Mouse (Mus musculus) C2C12 (cell line): ENCODE data around the gene Pla1a.

Source experiments
- CTCF ChIP-seq: IDR thresholded peaks from one replicate; pipeline ENCODE4 v1.5.1; 2011; ENCODE audit not compliant: control insufficient read depth, insufficient read depth, insufficient read length
- MAX ChIP-seq: IDR thresholded peaks from one replicate; pipeline ENCODE4 v1.6.1; 2011; ENCODE audit warnings: mild to moderate bottlenecking, control low read depth
- MYOD1 ChIP-seq: IDR thresholded peaks from one replicate; pipeline ENCODE4 v1.6.1; 2011; ENCODE audit warnings: low read depth; ENCODE audit not compliant: control insufficient read depth, insufficient read length
- MYOG ChIP-seq: IDR thresholded peaks from one replicate; pipeline ENCODE4 v1.6.1; 2011; ENCODE audit not compliant: control insufficient read depth, insufficient read length; ENCODE audit errors: extremely low read depth
- USF1 ChIP-seq: IDR thresholded peaks from one replicate; pipeline ENCODE4 v1.6.1; 2011; ENCODE audit warnings: low read depth, mild to moderate bottlenecking, control low read depth, moderate library complexity

DNA sequence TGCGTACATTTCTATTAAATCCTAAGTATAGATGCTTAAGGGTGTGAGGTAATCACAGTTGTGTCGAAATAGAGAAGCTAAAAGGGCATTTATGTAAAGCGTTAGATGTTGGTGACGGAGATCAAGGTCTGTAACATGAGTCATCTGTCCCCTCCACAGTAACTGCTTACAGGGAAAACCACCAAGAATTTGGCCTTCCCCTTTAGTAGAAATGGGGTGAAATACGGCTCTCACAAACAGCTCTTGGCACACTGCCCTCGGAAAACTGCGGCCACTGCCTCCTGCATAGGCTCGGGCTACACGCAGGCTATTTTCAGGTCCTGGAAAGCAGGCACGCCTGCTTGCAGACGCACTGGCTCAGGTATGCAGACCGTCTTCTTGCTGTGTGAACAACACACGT, 36.8 kb downstream of the Pla1a start:
- TF ChIP-seq MAX: no peak
- TF ChIP-seq CTCF: no peak
- no peak for TF ChIP-seq USF1
- TF ChIP-seq MYOD1: no peak
- TF ChIP-seq MYOG: no peak
